Mouse (Mus musculus) G1E (cell line): ENCODE measurements around the gene Hmox2. TPM values are rescaled to one million over a fixed set of nuclear protein-coding genes. Genes with fewer than 3 reads are reported as not detected.
"Not testable (repeated sequence)": the region's sequence is repeated elsewhere in the genome, so short reads cannot be mapped to it uniquely, and the experiment has no call there.

Source experiments
- ATAC-seq: 2 replicates; pipeline ENCODE4 v1.8.0; 2016; ENCODE audit warnings: mild to moderate bottlenecking; ENCODE audit not compliant: insufficient number of reproducible peaks, poor library complexity, low FRiP score, severe bottlenecking; ENCODE audit errors: extremely low read depth
- DNase-seq: peaks from one replicate; pipeline ENCODE4 v3.0.0; 2012; ENCODE audit warnings: low spot score
- H3K27me3 ChIP-seq: 2 replicates; pipeline ENCODE4 v1.6.1; 2012; ENCODE audit warnings: mild to moderate bottlenecking, low read length, inconsistent platforms; ENCODE audit not compliant: insufficient read depth
- H3K36me3 ChIP-seq: replicated peaks from 2 replicates; pipeline ENCODE3; 2012; ENCODE audit warnings: mild to moderate bottlenecking, inconsistent platforms
- H3K4me1 ChIP-seq: 2 replicates; pipeline ENCODE4 v1.6.1; 2012; ENCODE audit warnings: low read depth, low read length, inconsistent platforms, mixed read lengths; ENCODE audit not compliant: insufficient read depth
- H3K4me3 ChIP-seq: 2 replicates; pipeline ENCODE4 v1.5.1; 2012; ENCODE audit warnings: low read depth, mild to moderate bottlenecking, inconsistent platforms, low read length, moderate library complexity, mixed read lengths
- H3K9me3 ChIP-seq: replicated peaks from 2 replicates; pipeline ENCODE4 v1.6.1; 2012; ENCODE audit warnings: inconsistent platforms
- CTCF ChIP-seq: IDR thresholded peaks from 2 replicates; pipeline ENCODE4 v1.5.1; 2012; ENCODE audit warnings: low read depth, low read length, inconsistent platforms, mixed read lengths
- GATA1 ChIP-seq: IDR thresholded peaks from 2 replicates; pipeline ENCODE4 v1.6.1; 2012; ENCODE audit warnings: borderline replicate concordance, low read length, inconsistent platforms, mixed read lengths
- GATA2 ChIP-seq: IDR thresholded peaks from 2 replicates; pipeline ENCODE4 v1.6.1; 2012; ENCODE audit warnings: low read depth, low read length, inconsistent platforms, borderline replicate concordance
- POLR2AphosphoS5 ChIP-seq: IDR thresholded peaks from 2 replicates; pipeline ENCODE4 v1.6.1; 2012; ENCODE audit warnings: low read depth, low read length, inconsistent platforms; ENCODE audit not compliant: insufficient replicate concordance
- TAL1 ChIP-seq: conservative IDR thresholded peaks from 2 replicates; pipeline ENCODE4 v1.6.1; 2012; ENCODE audit warnings: low read depth, low read length, inconsistent platforms, mixed read lengths
- polyA plus RNA-seq: library from polyadenylated mRNA; stranded (reverse); fragments of >175 nt; gene quantifications from 2 replicates; pipeline ENCODE4 v1.2.3, GENCODE M21; 2012
- total RNA-seq, 2 experiments: library from RNA; stranded (forward) in 1 of 2; stranded (reverse) in 1 of 2; fragments of 200-1000 nt in 1 of 2; fragments of >200 nt in 1 of 2; fragmentation: Nextera tagmentation in 1 of 2; gene quantifications; 2 replicates each; pipeline ENCODE4 v1.2.3; 2014 to 2017

Hmox2 gene
- total RNA-seq (2014; fragmentation: Nextera tagmentation) (43.0 and 60.0 TPM in 2 replicates), total RNA-seq (2017) (31.0 and 37.2 TPM in 2 replicates), polyA plus RNA-seq (1.9 and 2.3 TPM in 2 replicates)

DNA sequence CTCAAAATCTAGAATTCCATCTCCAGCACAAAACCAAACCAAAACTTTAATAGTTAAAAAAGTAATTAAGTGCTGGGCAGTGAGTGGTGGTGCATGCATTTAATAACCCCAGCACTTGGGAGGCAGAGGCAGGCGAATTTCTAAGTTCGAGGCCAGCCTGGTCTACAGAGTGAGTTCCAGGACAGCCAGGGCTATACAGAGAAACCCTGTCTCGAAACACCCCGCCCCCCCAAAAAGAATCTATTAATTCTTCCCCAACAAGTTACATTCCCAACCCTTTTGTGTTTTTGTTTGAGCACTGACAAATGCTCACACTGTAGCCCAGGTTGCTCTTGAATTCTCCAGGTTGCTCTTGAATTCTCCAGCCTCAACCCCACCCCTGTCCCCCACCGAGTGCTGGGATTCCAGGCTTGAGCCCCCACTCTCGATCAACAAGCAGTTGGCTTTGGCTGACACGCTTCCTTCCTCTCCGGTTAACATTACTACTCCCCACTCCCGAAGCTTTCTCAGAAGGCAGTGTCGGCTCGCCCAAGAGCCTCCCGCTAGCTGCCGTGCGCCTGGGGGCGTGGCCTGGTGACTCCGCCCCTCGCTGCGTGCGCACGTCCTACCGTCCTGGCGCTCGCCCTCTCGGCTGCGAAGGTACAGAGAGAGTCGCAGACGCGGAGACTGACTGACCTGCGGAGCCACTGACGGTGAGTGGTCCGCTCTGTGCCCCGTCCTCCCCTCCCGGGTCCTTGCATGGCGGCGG, at the start of gene Hmox2:
TSS of gene Hmox2 (plus strand) at position 582 of the 748 bp plus-strand sequence.
- DNase-seq (peak; percentile 89), ATAC-seq (peak; percentile 77)
- peak within 1 kb of the TSS; percentile 85 for H3K4me3 ChIP-seq
- peaks cover 3% of the 10 kb centered on the region for H3K36me3 ChIP-seq
- H3K4me1 ChIP-seq, result peaks cover 33% of the 10 kb centered on the region
- no peaks in the 10 kb centered on the region for H3K9me3 ChIP-seq
- no peaks in the 10 kb centered on the region for H3K27me3 ChIP-seq
- TF ChIP-seq GATA2 (no peak), GATA1 (no peak), TAL1 (no peak), POLR2AphosphoS5 (no peak), CTCF (no peak)

DNA sequence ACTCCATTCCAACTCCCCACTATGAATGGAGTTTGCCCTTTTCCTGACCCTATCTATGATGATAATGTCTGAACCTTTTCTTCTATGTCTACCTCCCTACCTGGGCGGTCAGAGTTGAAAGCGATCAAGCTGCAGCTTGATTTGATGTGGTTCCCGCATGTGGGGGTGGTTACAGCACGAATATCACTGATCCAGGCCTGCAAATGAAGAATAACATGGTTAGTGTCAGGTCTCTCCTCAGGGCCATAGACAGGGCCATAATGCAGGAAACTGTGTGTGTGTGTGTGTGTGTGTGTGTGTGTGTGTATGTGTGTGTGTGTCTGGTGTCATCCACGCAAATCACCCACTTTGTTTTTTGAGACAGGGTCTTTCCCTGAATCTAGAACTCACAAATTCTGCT, 49.3 kb upstream of the Hmox2 start:
- no peak for TF ChIP-seq TAL1
- TF ChIP-seq GATA2, result no peak
- TF ChIP-seq POLR2AphosphoS5, result no peak
- H3K4me1 ChIP-seq, result peaks cover 56% of the 10 kb centered on the region
- ATAC-seq, result no peak
- H3K36me3 ChIP-seq, result peaks cover 53% of the 10 kb centered on the region
- H3K9me3 ChIP-seq, result no peaks in the 10 kb centered on the region
- no peak overlapping the region for H3K4me3 ChIP-seq
- H3K27me3 ChIP-seq, result no peaks in the 10 kb centered on the region
- no peak for DNase-seq

DNA sequence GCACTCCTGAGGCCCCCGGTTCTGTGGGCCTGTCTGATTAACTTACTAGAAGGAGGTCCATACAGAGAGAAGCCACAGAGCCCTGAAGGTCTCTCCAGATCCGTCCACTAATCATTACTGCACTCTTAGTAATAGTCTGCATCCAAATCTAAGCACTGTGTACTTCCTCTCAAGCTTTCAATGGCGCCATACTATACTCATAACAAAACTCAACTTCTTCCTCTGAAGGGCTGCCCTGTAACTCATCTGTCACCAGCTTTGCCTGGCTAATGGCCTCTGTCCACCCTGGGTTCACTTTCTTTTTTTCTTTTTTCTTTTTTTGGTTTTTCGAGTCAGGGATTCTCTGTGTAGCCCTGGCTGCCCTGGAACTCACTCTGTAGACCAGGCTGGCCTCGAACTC, 48.1 kb upstream of the Hmox2 start:
- peaks cover 68% of the 10 kb centered on the region for H3K4me1 ChIP-seq
- no peaks in the 10 kb centered on the region for H3K27me3 ChIP-seq
- H3K36me3 ChIP-seq, result peaks cover 41% of the 10 kb centered on the region
- DNase-seq, result no peak
- TF ChIP-seq GATA2 (no peak), CTCF (no peak), POLR2AphosphoS5 (no peak), TAL1 (no peak), GATA1 (no peak)
- peak overlapping the region; percentile 88; the same call in 1 of the 2 replicates for H3K4me3 ChIP-seq
- H3K9me3 ChIP-seq, result no peaks in the 10 kb centered on the region
- no peak for ATAC-seq

DNA sequence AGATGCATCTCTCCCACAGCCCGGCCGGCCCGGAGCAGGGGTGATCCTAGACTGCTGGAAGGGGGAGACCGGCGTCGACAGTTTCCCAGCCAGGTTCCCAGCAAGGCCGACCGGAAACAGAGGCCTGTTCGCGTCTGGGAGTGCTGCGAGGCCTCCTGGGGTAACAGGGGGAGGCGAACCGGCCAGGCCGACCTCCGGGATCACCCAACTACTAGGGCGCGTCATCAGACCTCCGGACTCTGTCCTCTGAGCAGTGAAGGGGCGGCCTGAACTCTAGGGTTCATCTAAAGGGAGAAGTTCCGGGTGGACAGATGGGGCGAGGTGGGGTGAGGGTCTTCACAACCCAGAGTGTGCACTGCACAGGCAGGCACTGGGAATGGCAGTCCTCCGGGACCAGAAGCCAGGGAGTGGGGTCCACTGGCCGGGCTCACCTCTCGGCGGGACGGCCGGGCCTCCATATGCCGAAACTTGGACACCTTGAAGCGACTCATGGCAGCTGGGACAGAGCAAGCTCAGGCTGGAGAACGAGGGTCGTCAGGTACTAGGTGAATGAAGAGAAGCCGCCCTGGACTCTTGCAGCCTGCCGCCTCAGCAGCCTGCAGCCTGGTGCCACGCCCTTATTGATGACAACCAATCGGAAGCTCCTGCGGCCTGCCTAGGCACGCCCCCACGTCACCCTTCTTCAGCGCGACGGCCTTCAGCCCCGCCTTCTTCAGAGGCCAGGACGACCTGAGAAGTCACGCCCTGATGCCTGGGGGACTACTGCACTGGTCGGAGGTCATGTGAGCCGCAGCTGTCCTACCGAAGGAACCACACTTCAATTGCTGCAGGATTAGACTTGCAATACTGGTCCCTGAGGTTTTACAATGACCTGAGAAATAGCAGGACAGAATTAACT, 46.8 kb upstream of the Hmox2 start, which contains the start of gene Coro7:
TSS of gene Coro7 (minus strand) at position 657 of the 898 bp plus-strand sequence.
- Histone ChIP-seq H3K27me3 (no peaks in the 10 kb centered on the region), H3K36me3 (peaks cover 29% of the 10 kb centered on the region), H3K4me1 (peaks cover 71% of the 10 kb centered on the region), H3K9me3 (no peaks in the 10 kb centered on the region), H3K4me3 (peak within 1 kb of the TSS; percentile 88)
- peak; percentile 85 for ATAC-seq
- no peak for TF ChIP-seq TAL1
- no peak for TF ChIP-seq GATA1
- no peak for TF ChIP-seq POLR2AphosphoS5
- TF ChIP-seq GATA2, result no peak
- no peak for TF ChIP-seq CTCF
- peak; percentile 87 for DNase-seq

DNA sequence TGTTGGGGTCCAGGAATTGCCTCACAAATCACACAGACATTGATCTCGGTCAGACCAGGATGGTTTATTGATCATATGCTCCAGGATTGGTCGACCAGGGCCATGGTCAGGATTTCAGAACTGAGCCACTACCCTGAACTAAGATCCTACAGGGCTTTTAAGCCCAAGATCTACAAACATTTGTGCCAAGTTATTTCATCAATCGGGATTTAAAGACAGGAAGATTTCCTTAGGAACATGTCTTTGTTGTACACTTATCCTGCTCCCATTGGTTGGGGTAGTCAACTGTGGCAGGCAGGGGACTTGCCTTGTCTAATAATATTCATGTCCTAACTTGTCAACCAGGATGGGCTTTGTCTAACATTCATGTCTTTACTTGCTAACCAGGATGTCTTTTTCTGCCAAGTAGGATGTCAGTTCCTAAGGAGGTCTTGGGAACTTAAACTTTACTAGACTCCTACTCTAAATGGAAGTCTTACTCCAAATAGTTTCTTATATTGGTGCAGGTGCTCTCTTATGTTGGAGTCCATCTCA, 45.2 kb upstream of the Hmox2 start:
- not testable (repeated sequence) for H3K27me3 ChIP-seq
- H3K36me3 ChIP-seq, result peaks cover 21% of the 10 kb centered on the region

DNA sequence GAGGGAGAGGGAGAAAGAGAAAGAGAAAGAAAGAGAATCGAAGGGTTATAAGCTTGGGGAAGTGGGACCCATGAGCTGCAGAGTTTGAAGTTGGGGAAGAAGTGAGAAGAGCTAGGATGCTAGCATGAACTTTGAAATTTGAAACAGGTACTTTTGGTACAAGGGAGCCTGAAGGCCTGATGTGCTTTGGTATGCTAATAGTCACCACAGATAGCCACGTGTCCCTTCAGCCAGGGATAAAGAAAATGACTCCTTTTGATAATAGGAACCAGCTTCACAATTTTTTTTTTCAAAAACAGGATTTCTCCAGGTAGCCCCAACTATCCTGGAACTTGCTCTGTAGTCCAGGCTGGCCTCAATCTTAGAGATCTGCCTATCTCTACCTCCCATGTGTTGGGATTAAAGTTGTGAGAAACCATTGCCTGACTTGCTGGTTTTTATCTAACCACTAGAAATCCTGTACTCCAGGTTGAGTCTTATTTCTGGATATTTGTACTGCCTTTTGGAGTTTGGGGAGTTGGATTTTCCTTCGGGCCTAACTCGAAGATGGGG, 43.5 kb upstream of the Hmox2 start:
- no peaks in the 10 kb centered on the region for H3K9me3 ChIP-seq
- peaks cover 72% of the 10 kb centered on the region for H3K4me1 ChIP-seq
- peak overlapping the region; percentile 95 for H3K4me3 ChIP-seq
- no peak for TF ChIP-seq CTCF
- TF ChIP-seq POLR2AphosphoS5, result no peak
- TF ChIP-seq GATA1, result no peak
- TF ChIP-seq TAL1, result no peak
- no peak for TF ChIP-seq GATA2
- peaks cover 20% of the 10 kb centered on the region for H3K36me3 ChIP-seq
- no peaks in the 10 kb centered on the region for H3K27me3 ChIP-seq
- ATAC-seq (no peak), DNase-seq (no peak)

More for the DNA sequence above, 45.2 kb upstream of the Hmox2 start:
- peaks cover 81% of the 10 kb centered on the region for H3K4me1 ChIP-seq
- H3K9me3 ChIP-seq, H3K4me3 ChIP-seq, ATAC-seq, DNase-seq: not testable (repeated sequence)
